14 mouse cellular contexts compared by ENCODE assay signal in genomic region chr1:24553462-24553861, GRCm38 (mm10). TPM values are rescaled to one million over a fixed set of nuclear protein-coding genes. Genes with fewer than 3 reads are reported as not detected.
DNase-seq lines count a peak whose midpoint lies in the region; ATAC-seq and TF ChIP-seq lines count a peak whose summit lies in the region.
"Had no signal": no experiment of that assay in that cellular context is flagged by ENCODE, and none has a peak within 500 bp of the region (broad histone marks: within the 10 kb centered on the region; RNA-seq: fewer than 3 reads in every experiment).

No protein-coding gene starts in this region.

- 19% methylated on average over 4 of the region's 4 CpGs for WGBS in stomach, embryonic 15.5 days
- 13% methylated on average over 4 of the region's 4 CpGs for WGBS in stomach, postnatal 0 days

- no peaks in the 10 kb centered on the region for H3K27me3 ChIP-seq in stomach, embryonic 15.5 days (replicated peaks)
- no peaks in the 10 kb centered on the region for H3K27me3 ChIP-seq in stomach, postnatal 0 days (ENCODE audit: control insufficient read depth, insufficient read depth, low read length)
- H3K27me3 ChIP-seq: lung, embryonic 15.5 days had no signal

- H3K4me1 ChIP-seq in stomach, embryonic 15.5 days = no peaks in the 10 kb centered on the region
- H3K4me1 ChIP-seq in stomach, postnatal 0 days (replicated peaks; ENCODE audit: control insufficient read depth, insufficient read depth) = no peaks in the 10 kb centered on the region

- TF ChIP-seq EP300 in stomach, postnatal 0 days (optimal IDR thresholded peaks at IDR 0.05) = no peak

- H3K4me3 ChIP-seq in stomach, embryonic 15.5 days (replicated peaks) = no peak overlapping the region
- no peak overlapping the region for H3K4me3 ChIP-seq in stomach, postnatal 0 days (ENCODE audit: low read depth, low read length)
- H3K4me3 ChIP-seq: lung, embryonic 15.5 days had no signal

- ATAC-seq in frontal cortex, adult (ENCODE audit: low TSS enrichment) = peak; percentile 42; the same call in 1 of the 2 replicates
- ATAC-seq in stomach, embryonic 15.5 days (ENCODE audit: insufficient read depth, low FRiP score, low read depth) = 0 out of 2 replicates have a peak, but pooled peaks have one; percentile 27
- no peak; the same call in 1 of the 2 replicates for ATAC-seq in stomach, postnatal 0 days (ENCODE audit: low FRiP score, low TSS enrichment)
- ATAC-seq: activated CD4-positive, CD25-positive, alpha-beta regulatory T cell, adult 4 months had no signal

- H3K4me2 ChIP-seq in stomach, embryonic 15.5 days = no peak overlapping the region
- no peak overlapping the region for H3K4me2 ChIP-seq in stomach, postnatal 0 days (replicated peaks; ENCODE audit: low read depth)
- H3K4me2 ChIP-seq: lung, embryonic 15.5 days had no signal

- H3K9ac ChIP-seq in stomach, embryonic 15.5 days = no peak overlapping the region
- H3K9ac ChIP-seq in stomach, postnatal 0 days (ENCODE audit: low read length) = no peak overlapping the region
- H3K9ac ChIP-seq: lung, embryonic 15.5 days had no signal

- 0 out of 2 replicates have a peak overlapping the region, but pooled peaks have one; percentile 6 for H3K27ac ChIP-seq in stomach, embryonic 15.5 days
- H3K27ac ChIP-seq in stomach, postnatal 0 days (replicated peaks) = no peak overlapping the region
- H3K27ac ChIP-seq: lung, embryonic 15.5 days had no signal

- H3K9me3 ChIP-seq in stomach, embryonic 15.5 days = no peaks in the 10 kb centered on the region
- H3K9me3 ChIP-seq in stomach, postnatal 0 days (ENCODE audit: control insufficient read depth, low read length) = no peaks in the 10 kb centered on the region
- H3K9me3 ChIP-seq: lung, embryonic 15.5 days had no signal

- DNase-seq in frontal cortex, postnatal 10 days (ENCODE audit: low spot score in 2 of 2) = no peak
- DNase-seq in stomach, postnatal 0 days (ENCODE audit: low spot score) = no peak
- DNase-seq in heart, postnatal 4 days = peak; percentile 10
- DNase-seq in ovary, adult 18-20 months (ENCODE audit: low spot score) = no peak
- DNase-seq in ovary, postnatal 10 days (ENCODE audit: low spot score) = no peak
- DNase-seq in right cerebral cortex, postnatal 4 days = no peak
- DNase-seq: B cell, adult 2 months; cerebellum, postnatal 14 days had no signal

- H3K36me3 ChIP-seq in stomach, embryonic 15.5 days = no peaks in the 10 kb centered on the region
- no peaks in the 10 kb centered on the region for H3K36me3 ChIP-seq in stomach, postnatal 0 days (ENCODE audit: control insufficient read depth, insufficient read depth, low read length)
- H3K36me3 ChIP-seq: lung, embryonic 15.5 days had no signal

- TF ChIP-seq CTCF in stomach, postnatal 0 days (IDR thresholded peaks at IDR 0.05; ENCODE audit: low read depth) = no peak

RNA-seq across cellular contexts. Expression of gene Col19a1, which starts 33.8 kb away (rescaled TPM):
- 3.5 and 3.6 TPM in 2 replicates for polyA plus RNA-seq in stomach, embryonic 15.5 days (2015; fragmentation: Nextera tagmentation; extraction: Ambion mirVana)
- 3.6 and 4.0 TPM in 2 replicates for polyA plus RNA-seq in stomach, postnatal 0 days (2015; fragmentation: Nextera tagmentation; extraction: Ambion mirVana)
- total RNA-seq in heart, postnatal 4 days (2021) = not detected
- total RNA-seq: neutrophil, adult 5-6 weeks had no signal
- polyA plus RNA-seq: large intestine, adult 2 months had no signal
